Mouse (Mus musculus): ENCODE measurements around the gene Magohb.
A peak's percentile ranks its signal among the peaks of the same experiment; 100 is the strongest.

DNA sequence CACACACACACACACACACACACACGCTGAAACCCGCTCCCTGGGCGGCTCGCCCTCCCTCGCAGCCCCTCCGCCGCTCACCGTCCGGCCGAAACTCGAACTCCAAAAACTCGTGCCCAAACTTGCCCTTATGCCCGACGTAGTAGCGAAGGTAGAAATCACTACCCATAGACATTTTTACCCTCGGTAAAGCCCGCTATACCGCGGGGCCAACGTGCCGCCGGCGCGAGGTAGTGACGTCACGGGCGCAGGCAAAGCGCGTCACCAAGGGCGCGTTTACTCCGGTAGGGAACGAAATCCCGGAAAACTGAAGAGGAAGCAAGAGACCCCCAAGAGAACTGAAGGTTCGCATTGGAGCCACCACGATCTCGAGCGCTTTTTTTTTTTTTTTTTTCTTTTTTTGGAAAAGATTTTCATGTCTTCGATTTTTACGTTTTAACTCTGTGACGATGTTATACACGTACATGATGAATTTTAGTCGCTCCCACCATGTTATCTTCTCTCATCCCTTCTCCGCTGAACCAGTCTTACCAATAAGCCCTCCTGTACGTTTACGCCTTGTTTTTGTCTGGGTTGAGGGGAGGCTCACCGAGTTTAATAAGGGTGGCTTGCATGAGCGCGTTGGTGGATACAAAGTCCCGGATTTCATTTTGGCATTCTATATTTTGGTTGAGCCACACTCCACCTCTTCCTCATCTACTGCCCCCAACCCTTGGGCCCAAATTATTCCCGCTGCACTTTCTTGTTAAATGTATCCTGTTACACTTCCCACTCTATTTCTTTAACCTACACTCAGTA, at the start of gene Magohb:
- peak; percentile 82 for TF ChIP-seq POLR2A (IDR thresholded peaks at IDR 0.05; ENCODE audit: control insufficient read depth, low read depth, low read length)
- TF ChIP-seq CTCF (IDR thresholded peaks at IDR 0.05; ENCODE audit: control insufficient read depth, insufficient read depth, insufficient replicate concordance, low read depth, low read length), result no peak
